Mouse (Mus musculus): ENCODE data around the gene Cops3. TPM values are rescaled to one million over a fixed set of nuclear protein-coding genes. Genes with fewer than 3 reads are reported as not detected.

Cops3 gene
- polyA plus RNA-seq, 1 experiment from 2014 or later: 92.8 TPM

GRCm38 (mm10) chr11:59872124-59872523 lies 32.5 kb upstream of the Cops3 start:
- H3K36me3 ChIP-seq (ENCODE audit: control insufficient read depth, insufficient read depth, low read length): peaks cover 9% of the 10 kb centered on the region; the same call in 1 of the 2 replicates
- H3K9me3 ChIP-seq (ENCODE audit: control insufficient read depth, low read length): no peaks in the 10 kb centered on the region
- no peaks in the 10 kb centered on the region for H3K4me1 ChIP-seq (replicated peaks; ENCODE audit: control insufficient read depth, insufficient read depth)
- WGBS: 83% methylated on average over 8 of the region's 8 CpGs
- TF ChIP-seq CTCF (IDR thresholded peaks at IDR 0.05; ENCODE audit: low read depth): no peak
- TF ChIP-seq EP300 (optimal IDR thresholded peaks at IDR 0.05): no peak
- H3K27me3 ChIP-seq (ENCODE audit: control insufficient read depth, insufficient read depth, low read length): no peaks in the 10 kb centered on the region
- H3K27ac ChIP-seq (replicated peaks): no peak overlapping the region
- no peak overlapping the region for H3K4me2 ChIP-seq (replicated peaks; ENCODE audit: low read depth)
- H3K4me3 ChIP-seq (ENCODE audit: low read depth, low read length): no peak overlapping the region
- DNase-seq (ENCODE audit: low spot score) (no peak), ATAC-seq (ENCODE audit: low FRiP score, low TSS enrichment) (no peak)
- no peak overlapping the region for H3K9ac ChIP-seq (ENCODE audit: low read length)

- H3K27me3 ChIP-seq (ENCODE audit: control insufficient read depth, insufficient read depth, low read length): no peaks in the 10 kb centered on the region
- DNase-seq (ENCODE audit: low spot score) (peak; percentile 23), ATAC-seq (ENCODE audit: low FRiP score, low TSS enrichment) (no peak)
- no peak overlapping the region for H3K4me2 ChIP-seq (replicated peaks; ENCODE audit: low read depth)
- TF ChIP-seq EP300 (optimal IDR thresholded peaks at IDR 0.05) (no peak), CTCF (IDR thresholded peaks at IDR 0.05; ENCODE audit: low read depth) (no peak)
- no peak overlapping the region for H3K27ac ChIP-seq (replicated peaks)
- H3K4me3 ChIP-seq (ENCODE audit: low read depth, low read length): no peak overlapping the region
- H3K36me3 ChIP-seq (ENCODE audit: control insufficient read depth, insufficient read depth, low read length): peaks cover 2% of the 10 kb centered on the region; the same call in 1 of the 2 replicates
- H3K9ac ChIP-seq (ENCODE audit: low read length): no peak overlapping the region
- no peaks in the 10 kb centered on the region for H3K9me3 ChIP-seq (ENCODE audit: control insufficient read depth, low read length)
- no peaks in the 10 kb centered on the region for H3K4me1 ChIP-seq (replicated peaks; ENCODE audit: control insufficient read depth, insufficient read depth)
- 71% methylated on average over 6 of the region's 6 CpGs for WGBS
Measured at GRCm38 (mm10) chr11:59864316-59864715, 24.7 kb upstream of the Cops3 start.

GRCm38 (mm10) chr11:59860467-59860866 lies 20.8 kb upstream of the Cops3 start:
- H3K27me3 ChIP-seq (ENCODE audit: control insufficient read depth, insufficient read depth, low read length): no peaks in the 10 kb centered on the region
- H3K4me3 ChIP-seq (ENCODE audit: low read depth, low read length): no peak overlapping the region
- no peaks in the 10 kb centered on the region for H3K4me1 ChIP-seq (replicated peaks; ENCODE audit: control insufficient read depth, insufficient read depth)
- no peak overlapping the region for H3K9ac ChIP-seq (ENCODE audit: low read length)
- ATAC-seq (ENCODE audit: low FRiP score, low TSS enrichment): no peak
- H3K27ac ChIP-seq (replicated peaks): no peak overlapping the region
- WGBS: 83% methylated on average over 11 of the region's 11 CpGs
- DNase-seq (ENCODE audit: low spot score): no peak
- TF ChIP-seq EP300 (optimal IDR thresholded peaks at IDR 0.05) (no peak), CTCF (IDR thresholded peaks at IDR 0.05; ENCODE audit: low read depth) (no peak)
- no peaks in the 10 kb centered on the region for H3K9me3 ChIP-seq (ENCODE audit: control insufficient read depth, low read length)
- H3K36me3 ChIP-seq (ENCODE audit: control insufficient read depth, insufficient read depth, low read length): peaks cover 2% of the 10 kb centered on the region; the same call in 1 of the 2 replicates
- no peak overlapping the region for H3K4me2 ChIP-seq (replicated peaks; ENCODE audit: low read depth)

- Histone ChIP-seq H3K4me2 (replicated peaks; ENCODE audit: low read depth) (no peak overlapping the region), H3K36me3 (ENCODE audit: control insufficient read depth, insufficient read depth, low read length) (no peaks in the 10 kb centered on the region), H3K27ac (replicated peaks) (no peak overlapping the region), H3K27me3 (ENCODE audit: control insufficient read depth, insufficient read depth, low read length) (no peaks in the 10 kb centered on the region), H3K4me3 (ENCODE audit: low read depth, low read length) (no peak overlapping the region), H3K9ac (ENCODE audit: low read length) (peak overlapping the region; percentile 8; the same call in 1 of the 2 replicates), H3K9me3 (ENCODE audit: control insufficient read depth, low read length) (no peaks in the 10 kb centered on the region), H3K4me1 (replicated peaks; ENCODE audit: control insufficient read depth, insufficient read depth) (no peaks in the 10 kb centered on the region)
- no peak for TF ChIP-seq EP300 (optimal IDR thresholded peaks at IDR 0.05)
- TF ChIP-seq CTCF (IDR thresholded peaks at IDR 0.05; ENCODE audit: low read depth): no peak
- 50% methylated on average over 3 of the region's 3 CpGs for WGBS
- no peak for ATAC-seq (ENCODE audit: low FRiP score, low TSS enrichment)
- DNase-seq (ENCODE audit: low spot score): no peak
Measured at GRCm38 (mm10) chr11:59852865-59853264, 13.2 kb upstream of the Cops3 start.

- no peaks in the 10 kb centered on the region for H3K4me1 ChIP-seq (replicated peaks; ENCODE audit: control insufficient read depth, insufficient read depth)
- H3K27ac ChIP-seq (replicated peaks): peak overlapping the region; percentile 93
- WGBS: under 1% methylated on average over 69 of the region's 69 CpGs
- no peaks in the 10 kb centered on the region for H3K9me3 ChIP-seq (ENCODE audit: control insufficient read depth, low read length)
- TF ChIP-seq CTCF (IDR thresholded peaks at IDR 0.05; ENCODE audit: low read depth) (peak; percentile 36), EP300 (optimal IDR thresholded peaks at IDR 0.05) (no peak)
- H3K36me3 ChIP-seq (ENCODE audit: control insufficient read depth, insufficient read depth, low read length): no peaks in the 10 kb centered on the region
- no peaks in the 10 kb centered on the region for H3K27me3 ChIP-seq (ENCODE audit: control insufficient read depth, insufficient read depth, low read length)
- H3K4me2 ChIP-seq (replicated peaks; ENCODE audit: low read depth): peak overlapping the region; percentile 78
- ATAC-seq (ENCODE audit: low FRiP score, low TSS enrichment) (peak; percentile 88), DNase-seq (ENCODE audit: low spot score) (peak; percentile 87)
- H3K9ac ChIP-seq (ENCODE audit: low read length): peak overlapping the region; percentile 82
- H3K4me3 ChIP-seq (ENCODE audit: low read depth, low read length): peak overlapping the region; percentile 74
Measured at GRCm38 (mm10) chr11:59847891-59848884, 8.6 kb upstream of the Cops3 start.

GRCm38 (mm10) chr11:59847131-59847530 lies 7.5 kb upstream of the Cops3 start:
- Histone ChIP-seq H3K9me3 (ENCODE audit: control insufficient read depth, low read length) (no peaks in the 10 kb centered on the region), H3K27me3 (ENCODE audit: control insufficient read depth, insufficient read depth, low read length) (no peaks in the 10 kb centered on the region), H3K4me2 (replicated peaks; ENCODE audit: low read depth) (peak overlapping the region; percentile 78), H3K4me3 (ENCODE audit: low read depth, low read length) (peak overlapping the region; percentile 74), H3K9ac (ENCODE audit: low read length) (no peak overlapping the region), H3K27ac (replicated peaks) (no peak overlapping the region), H3K4me1 (replicated peaks; ENCODE audit: control insufficient read depth, insufficient read depth) (no peaks in the 10 kb centered on the region), H3K36me3 (ENCODE audit: control insufficient read depth, insufficient read depth, low read length) (no peaks in the 10 kb centered on the region)
- TF ChIP-seq CTCF (IDR thresholded peaks at IDR 0.05; ENCODE audit: low read depth) (peak; percentile 77), EP300 (optimal IDR thresholded peaks at IDR 0.05) (no peak)
- 9% methylated on average over 2 of the region's 2 CpGs for WGBS
- DNase-seq (ENCODE audit: low spot score) (peak; percentile 58), ATAC-seq (ENCODE audit: low FRiP score, low TSS enrichment) (no peak)

Data from stomach, postnatal 0 days (tissue).